Mouse (Mus musculus) gastrocnemius, postnatal 4 days (tissue): ENCODE data around the gene Ick. TPM values are rescaled to one million over a fixed set of nuclear protein-coding genes. Genes with fewer than 3 reads are reported as not detected.
"Not testable (repeated sequence)": the region's sequence is repeated elsewhere in the genome, so short reads cannot be mapped to it uniquely, and the experiment has no call there.

Source experiments
- DNase-seq, 2 experiments: peaks; one replicate each; pipeline ENCODE4 v3.0.0; 2021 to 2022; ENCODE audit warnings: low spot score in 2 of 2, mixed read lengths in 2 of 2
- total RNA-seq, 2 experiments: library from RNA; stranded (reverse); gene quantifications; 2 replicates each; pipeline ENCODE4 v1.2.3; 2021

Ick gene
- total RNA-seq, 2 experiments from 2014 or later = 26.0 to 31.0 TPM

DNA sequence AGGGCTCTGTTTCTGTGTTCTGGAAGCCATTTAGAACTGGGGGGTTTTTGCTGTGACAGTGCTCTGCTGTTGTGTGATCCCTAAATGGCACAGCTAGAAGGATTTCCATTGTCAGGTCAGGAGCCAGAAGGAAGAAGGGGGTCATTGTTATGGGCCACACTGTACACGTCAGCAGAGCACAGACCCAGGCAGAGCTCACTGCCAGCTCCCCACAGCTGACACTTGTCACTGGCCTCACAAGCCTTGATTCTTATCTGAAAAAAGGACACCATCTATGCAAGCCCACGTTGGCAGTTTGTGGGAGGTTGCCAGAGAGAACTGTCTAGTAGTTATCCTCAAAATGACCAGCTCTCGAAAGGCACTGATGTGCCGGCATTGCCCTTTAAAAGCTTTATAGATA, 37.1 kb downstream of the Ick start:
- DNase-seq = no peak

DNA sequence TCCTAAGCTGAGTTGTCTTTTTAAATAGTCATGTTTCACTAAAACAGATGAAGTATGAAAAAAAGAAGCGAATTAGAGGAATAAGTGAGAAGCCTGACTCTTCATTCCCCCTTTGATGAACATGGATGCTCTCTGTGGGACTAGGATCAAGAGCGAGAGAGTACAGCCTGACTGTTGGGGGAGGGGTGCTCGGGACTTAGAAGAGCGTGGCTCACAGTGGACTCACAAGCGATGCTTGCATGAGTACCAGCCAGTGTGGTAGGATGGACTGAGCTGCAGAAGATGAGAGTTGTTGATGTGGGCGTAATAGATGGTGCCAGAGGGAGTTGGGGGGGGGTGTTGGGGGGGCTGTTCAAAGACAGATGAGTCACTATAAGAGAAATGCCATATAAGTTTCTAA, 37.6 kb downstream of the Ick start:
- DNase-seq = no peak

DNA sequence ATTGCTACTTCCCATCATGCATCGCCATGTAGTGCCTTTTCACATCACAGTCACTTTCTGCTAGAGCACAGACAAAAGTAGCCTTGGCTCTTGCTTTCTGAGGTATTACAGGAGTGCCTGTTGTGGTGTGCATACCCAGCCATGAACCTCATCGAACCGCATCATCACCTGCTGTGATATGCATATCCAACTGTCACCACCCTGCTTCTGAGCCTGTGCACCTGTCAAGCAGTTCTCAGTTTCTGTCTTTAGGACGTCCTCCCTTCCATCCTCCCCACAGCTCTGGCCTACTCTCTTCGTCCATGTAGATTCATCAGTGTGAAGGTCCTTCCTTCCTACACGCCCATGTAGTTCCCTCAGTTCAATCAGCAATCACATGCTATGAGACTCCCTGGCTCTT, 39.2 kb downstream of the Ick start:
- no peak for DNase-seq

GRCm38 (mm10) chr9:78149770-78150169, 40.8 kb downstream of the Ick start:
- not testable (repeated sequence) for DNase-seq

DNA sequence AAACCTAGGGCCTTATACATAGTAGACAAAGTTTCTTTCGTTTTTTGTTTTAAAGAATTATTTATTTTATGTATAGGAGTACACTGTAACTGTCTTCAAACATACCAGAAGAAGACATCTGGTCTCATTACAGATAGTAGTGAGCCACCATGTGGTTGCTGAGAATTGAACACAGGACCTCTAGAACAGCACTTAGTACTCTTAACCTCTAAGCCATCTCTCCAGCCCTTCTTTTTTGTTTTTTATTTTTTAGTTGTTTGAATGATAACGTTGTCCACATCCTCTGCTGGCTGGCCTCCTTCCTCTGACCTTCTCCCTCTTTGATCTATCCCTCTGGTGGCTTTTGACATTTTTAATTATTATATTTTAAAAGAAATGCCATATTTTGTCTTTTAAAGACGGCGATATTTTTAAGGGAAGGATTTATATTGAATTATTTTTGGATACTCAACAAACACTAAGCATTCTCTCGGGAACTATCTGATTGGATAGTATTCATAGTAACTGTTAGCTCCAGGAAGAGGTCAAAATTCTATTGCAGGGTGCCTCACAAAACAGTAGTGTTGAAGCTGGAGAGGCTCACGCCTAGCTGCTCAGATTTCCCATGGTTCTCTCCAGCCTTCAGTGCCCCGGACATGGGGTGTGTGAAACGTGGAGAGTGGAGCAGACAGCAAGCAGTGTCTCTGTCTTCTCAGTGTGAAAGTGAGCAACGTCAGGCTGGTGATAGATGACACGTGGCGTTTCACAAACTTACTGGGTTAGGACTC, 45.4 kb downstream of the Ick start:
- DNase-seq = no peak

DNA sequence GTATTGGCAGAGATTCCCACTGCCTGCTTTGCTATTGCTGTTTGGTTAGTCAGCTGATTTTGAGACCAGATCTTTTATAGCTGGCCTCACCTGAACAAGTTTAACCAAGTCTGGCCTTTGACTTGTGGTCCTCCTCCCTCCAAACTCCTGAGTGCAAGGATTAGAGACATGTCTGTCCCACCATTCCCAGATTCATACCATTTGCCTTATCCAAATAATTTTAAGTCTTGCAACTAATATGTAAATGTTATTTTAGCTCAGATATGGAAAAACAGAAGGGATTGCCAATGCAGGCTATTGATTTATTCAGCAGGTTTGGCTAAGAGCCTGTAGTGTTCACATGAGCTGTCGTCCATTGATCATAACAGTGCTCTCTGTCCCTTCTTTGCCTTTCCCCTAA, 48.2 kb downstream of the Ick start:
- DNase-seq = no peak

DNA sequence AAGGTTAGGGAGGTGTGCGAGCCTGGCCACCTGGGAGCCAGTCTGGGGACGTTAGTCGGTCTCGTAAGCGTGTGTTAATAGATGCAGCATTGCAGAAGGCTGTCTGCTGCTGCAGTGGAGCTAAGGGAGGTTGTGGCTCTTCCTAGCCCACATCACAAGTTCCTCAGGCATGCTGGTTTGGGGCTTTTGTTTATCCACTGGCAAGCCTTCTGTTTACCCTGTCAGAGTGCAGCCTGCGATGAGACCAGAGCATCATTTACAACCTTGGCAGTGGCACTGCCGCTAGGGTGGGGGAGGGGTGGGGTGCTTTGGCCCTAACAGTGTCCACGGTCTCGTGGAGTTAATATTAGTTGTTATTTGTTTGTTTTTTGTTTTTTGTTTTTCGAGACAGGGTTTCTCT, 54.3 kb downstream of the Ick start:
- DNase-seq = no peak

DNA sequence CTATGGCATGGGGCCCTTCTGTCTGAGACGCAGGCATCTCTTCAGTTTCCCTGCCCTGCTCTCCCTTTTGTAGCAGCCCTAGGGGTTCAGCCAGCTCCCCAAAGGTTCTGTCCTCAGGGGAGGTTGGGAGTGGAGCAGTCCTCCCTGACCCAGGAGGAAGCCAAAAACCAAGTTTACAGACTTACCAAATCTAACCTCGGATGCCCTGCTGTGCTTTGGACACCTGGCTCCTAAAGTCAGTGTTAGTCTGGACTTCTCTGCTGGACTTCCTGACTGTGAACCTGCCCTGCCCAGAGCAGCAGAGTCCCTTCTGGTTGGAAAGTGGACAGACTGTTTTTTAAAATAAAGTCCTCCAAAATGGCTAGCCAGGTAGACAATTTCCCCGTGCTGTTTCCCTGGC, 55.7 kb downstream of the Ick start:
- no peak for DNase-seq

DNA sequence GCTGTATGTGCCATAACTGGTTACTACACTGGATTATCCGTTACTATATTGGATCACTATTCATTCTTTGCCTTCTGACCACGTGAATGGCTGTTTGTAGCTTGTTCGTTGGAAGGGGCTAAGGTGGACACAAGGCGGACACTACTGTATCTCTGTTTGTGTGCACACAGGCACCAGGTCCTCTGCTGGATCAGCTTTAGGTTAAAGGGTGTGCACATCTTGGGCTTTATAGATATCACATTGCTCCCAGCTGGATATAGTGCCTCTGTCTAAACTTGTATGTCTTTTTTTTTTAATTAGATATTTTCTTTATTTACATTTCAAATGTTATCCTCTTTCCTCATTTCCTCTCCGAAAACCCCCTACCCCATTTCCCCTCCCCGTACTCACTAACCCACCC, 56.5 kb downstream of the Ick start:
- DNase-seq = no peak

GRCm38 (mm10) chr9:78166694-78167452, 57.9 kb downstream of the Ick start:
- no peak for DNase-seq

GRCm38 (mm10) chr9:78167453-78167969, 58.5 kb downstream of the Ick start:
- DNase-seq = no peak

DNA sequence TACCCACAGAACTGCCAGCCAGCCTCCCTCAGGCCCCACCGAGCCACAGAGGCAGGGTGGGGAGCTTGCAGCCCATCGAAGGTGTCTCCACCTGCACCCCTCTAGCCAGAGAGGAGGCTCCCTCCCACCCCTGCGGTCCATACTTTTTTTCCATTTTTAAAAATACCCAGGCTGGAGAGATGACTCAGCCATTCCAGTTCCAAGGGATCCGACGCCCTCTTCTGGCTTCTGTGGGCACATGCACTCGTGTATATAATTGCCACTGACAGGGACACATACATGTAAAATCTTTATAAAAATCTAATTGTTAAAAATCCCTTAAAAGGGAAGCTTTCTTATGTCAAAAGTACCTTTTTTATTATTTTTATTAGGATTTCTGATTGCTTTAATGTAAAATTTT, 59.9 kb downstream of the Ick start:
- DNase-seq = no peak

GRCm38 (mm10) chr9:78174016-78174415, 65.0 kb downstream of the Ick start:
- DNase-seq = no peak

DNA sequence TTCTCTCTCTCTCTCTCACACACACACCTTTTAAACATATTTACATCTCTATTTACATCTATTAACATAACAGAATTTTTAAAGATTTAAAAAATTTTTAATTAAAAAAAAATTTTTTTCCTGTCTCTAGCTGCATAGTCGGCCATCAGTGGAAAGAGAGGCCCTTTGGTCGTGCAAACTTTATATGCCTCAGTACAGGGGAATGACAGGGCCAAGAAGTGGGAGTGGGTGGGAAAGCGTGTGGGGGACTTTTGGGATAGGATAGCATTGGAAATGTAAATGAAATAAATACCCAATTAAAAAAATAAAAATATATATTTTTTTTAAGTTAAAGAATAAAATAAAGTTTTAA, 65.9 kb downstream of the Ick start:
- not testable (repeated sequence) for DNase-seq

- DNase-seq = peak; percentile 89 to 98
Measured at GRCm38 (mm10) chr9:78175277-78176200, 66.5 kb downstream of the Ick start.

DNA sequence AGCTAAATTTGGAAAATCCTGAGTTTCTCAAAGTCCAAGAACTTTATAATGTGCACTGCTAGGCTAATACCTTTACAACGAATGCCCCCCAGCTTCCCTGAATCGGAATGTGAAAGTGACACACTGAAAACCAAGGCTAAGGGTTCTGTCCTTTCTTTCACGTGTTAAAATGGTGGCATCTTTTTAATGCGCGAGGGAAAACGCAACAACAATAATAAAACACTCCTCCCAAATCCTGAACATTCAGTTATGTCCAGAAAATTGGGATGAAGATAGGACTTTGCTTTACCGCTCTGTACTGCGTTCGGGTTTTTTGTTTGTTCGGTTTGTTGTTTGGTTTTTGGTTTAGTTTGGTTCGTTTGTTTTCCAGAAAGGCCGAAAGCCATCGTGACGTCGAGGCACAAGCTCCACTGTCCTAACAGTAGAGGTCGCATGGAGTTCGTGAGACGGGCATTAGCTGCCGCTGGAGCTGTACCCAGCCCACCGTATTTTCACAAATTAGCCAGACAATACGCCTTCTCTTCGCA, 67.3 kb downstream of the Ick start:
- peak in 1 of 2 experiments; percentile 56 for DNase-seq

DNA sequence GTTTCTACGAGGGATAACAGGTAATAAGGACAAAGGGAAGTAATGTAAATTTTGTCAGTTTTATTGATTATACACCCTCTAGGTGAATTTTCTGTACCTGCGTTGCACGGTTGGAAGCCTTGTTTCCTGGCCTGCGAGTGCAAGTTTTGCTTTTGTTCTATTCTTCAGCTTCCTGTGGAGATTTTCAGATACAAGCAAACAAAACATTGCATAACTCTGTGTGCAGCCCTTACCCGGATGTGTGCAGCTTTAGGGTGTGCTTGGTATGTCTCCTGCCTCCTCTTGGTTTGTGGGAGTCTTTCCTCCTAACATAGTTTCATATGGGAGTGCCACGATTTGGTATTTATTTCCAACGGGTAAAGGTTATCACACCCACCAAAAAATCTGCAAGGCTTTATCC, 67.8 kb downstream of the Ick start:
- DNase-seq = no peak

DNA sequence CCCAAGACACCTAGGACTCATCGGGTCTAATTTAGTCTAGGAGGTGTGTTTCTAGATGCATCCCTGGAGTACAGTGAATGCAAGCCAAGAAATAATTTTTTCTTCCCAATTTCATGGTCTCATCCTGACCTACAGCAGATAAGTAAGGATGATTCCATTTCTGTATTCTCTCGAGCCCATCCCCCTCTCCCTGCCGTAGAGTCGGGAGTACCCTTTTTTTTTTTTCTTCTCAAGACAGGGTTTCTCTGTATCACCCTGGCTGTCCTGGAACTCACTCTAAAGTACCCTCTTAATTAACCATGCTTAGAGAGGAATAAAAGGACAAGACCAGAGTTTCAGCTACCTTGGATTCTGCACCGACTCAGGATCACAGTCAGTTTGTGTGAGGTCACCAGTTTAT, 69.2 kb downstream of the Ick start:
- DNase-seq = no peak

- DNase-seq = no peak
Measured at GRCm38 (mm10) chr9:78179071-78179470, 70.1 kb downstream of the Ick start.

GRCm38 (mm10) chr9:78182474-78182873, 73.5 kb downstream of the Ick start, which contains the start of gene Gsta4:
Gene Gsta4 (plus strand): TSS chr9:78182774.
- DNase-seq = not testable (repeated sequence)

DNA sequence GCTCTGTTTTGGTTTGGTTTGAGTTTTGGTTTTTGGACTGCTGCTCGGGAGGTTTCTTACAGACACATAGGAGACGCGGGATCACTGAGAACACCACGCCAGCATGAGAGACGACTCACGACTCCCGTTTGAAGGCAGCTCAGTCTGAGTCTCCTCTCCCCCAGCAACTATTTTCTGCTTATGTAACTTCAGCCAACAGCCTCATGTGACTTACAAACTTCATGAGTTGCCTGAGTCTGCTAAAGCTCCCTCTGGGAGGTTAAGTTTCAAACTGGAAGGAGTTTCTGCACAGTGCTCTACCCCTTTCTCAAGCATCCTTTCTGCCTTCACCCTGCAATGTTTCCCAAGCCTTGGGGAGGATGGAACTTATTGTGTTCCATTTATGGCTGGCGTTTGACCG, 76.7 kb downstream of the Ick start:
- no peak for DNase-seq
